Mouse (Mus musculus): ENCODE results near the gene Mesp1. TPM values are rescaled to one million over a fixed set of nuclear protein-coding genes. Genes with fewer than 3 reads are reported as not detected.

The Mesp1 gene
- polyA plus RNA-seq, 1 experiment from 2014 or later, result not detected

- Histone ChIP-seq H3K36me3 (no peaks in the 10 kb centered on the region), H3K9me3 (no peaks in the 10 kb centered on the region), H3K4me3 (replicated peaks) (no peak overlapping the region), H3K9ac (replicated peaks) (no peak overlapping the region), H3K27ac (no peak overlapping the region), H3K4me1 (replicated peaks) (no peaks in the 10 kb centered on the region), H3K27me3 (0 out of 2 replicates have a peak, but pooled peaks cover 4% of the 10 kb centered on the region), H3K4me2 (no peak overlapping the region)
- no peak for ATAC-seq (ENCODE audit: insufficient number of reproducible peaks, insufficient read depth, low FRiP score, low TSS enrichment, low read depth)
Observed at GRCm38 (mm10) chr7:79759766-79760165, 33.8 kb downstream of the Mesp1 start.

- Histone ChIP-seq H3K9me3 (no peaks in the 10 kb centered on the region), H3K4me2 (no peak overlapping the region), H3K9ac (replicated peaks) (no peak overlapping the region), H3K4me1 (replicated peaks) (no peaks in the 10 kb centered on the region), H3K36me3 (no peaks in the 10 kb centered on the region), H3K27me3 (0 out of 2 replicates have a peak, but pooled peaks cover 4% of the 10 kb centered on the region), H3K4me3 (replicated peaks) (no peak overlapping the region), H3K27ac (no peak overlapping the region)
- ATAC-seq (ENCODE audit: insufficient number of reproducible peaks, insufficient read depth, low FRiP score, low TSS enrichment, low read depth), result no peak
- WGBS, result 72% methylated on average over 6 of the region's 6 CpGs
Observed at GRCm38 (mm10) chr7:79758176-79758575, 35.4 kb downstream of the Mesp1 start.

- no peak overlapping the region for H3K27ac ChIP-seq
- no peaks in the 10 kb centered on the region for H3K9me3 ChIP-seq
- H3K4me3 ChIP-seq (replicated peaks), result no peak overlapping the region
- 0 out of 2 replicates have a peak, but pooled peaks cover 4% of the 10 kb centered on the region for H3K27me3 ChIP-seq
- no peaks in the 10 kb centered on the region for H3K36me3 ChIP-seq
- ATAC-seq (ENCODE audit: insufficient number of reproducible peaks, insufficient read depth, low FRiP score, low TSS enrichment, low read depth), result no peak
- H3K9ac ChIP-seq (replicated peaks), result no peak overlapping the region
- WGBS, result 47% methylated on average over 2 of the region's 2 CpGs
- H3K4me2 ChIP-seq, result no peak overlapping the region
- no peaks in the 10 kb centered on the region for H3K4me1 ChIP-seq (replicated peaks)
Observed at GRCm38 (mm10) chr7:79756334-79756733, 37.3 kb downstream of the Mesp1 start.

GRCm38 (mm10) chr7:79749511-79749910, 44.1 kb downstream of the Mesp1 start:
- no peaks in the 10 kb centered on the region for H3K4me1 ChIP-seq (replicated peaks)
- no peak overlapping the region for H3K9ac ChIP-seq (replicated peaks)
- H3K27me3 ChIP-seq, result 0 out of 2 replicates have a peak, but pooled peaks cover 3% of the 10 kb centered on the region
- H3K36me3 ChIP-seq, result no peaks in the 10 kb centered on the region
- no peak for ATAC-seq (ENCODE audit: insufficient number of reproducible peaks, insufficient read depth, low FRiP score, low TSS enrichment, low read depth)
- H3K9me3 ChIP-seq, result no peaks in the 10 kb centered on the region
- H3K4me3 ChIP-seq (replicated peaks), result no peak overlapping the region
- no peak overlapping the region for H3K4me2 ChIP-seq
- 89% methylated on average over 6 of the region's 6 CpGs for WGBS
- H3K27ac ChIP-seq, result no peak overlapping the region

- Histone ChIP-seq H3K36me3 (no peaks in the 10 kb centered on the region), H3K27me3 (0 out of 2 replicates have a peak, but pooled peaks cover 3% of the 10 kb centered on the region), H3K27ac (no peak overlapping the region), H3K4me2 (no peak overlapping the region), H3K4me3 (replicated peaks) (no peak overlapping the region), H3K9ac (replicated peaks) (no peak overlapping the region), H3K4me1 (replicated peaks) (peaks cover 7% of the 10 kb centered on the region), H3K9me3 (no peaks in the 10 kb centered on the region)
- 85% methylated on average over 6 of the region's 6 CpGs for WGBS
- ATAC-seq (ENCODE audit: insufficient number of reproducible peaks, insufficient read depth, low FRiP score, low TSS enrichment, low read depth), result no peak
Observed at GRCm38 (mm10) chr7:79747659-79748058, 45.9 kb downstream of the Mesp1 start.

GRCm38 (mm10) chr7:79744585-79744984, 49.0 kb downstream of the Mesp1 start:
- Histone ChIP-seq H3K27ac (no peak overlapping the region), H3K4me2 (no peak overlapping the region), H3K4me3 (replicated peaks) (no peak overlapping the region), H3K4me1 (replicated peaks) (peaks cover 7% of the 10 kb centered on the region), H3K9me3 (no peaks in the 10 kb centered on the region), H3K36me3 (peaks cover 2% of the 10 kb centered on the region; the same call in 1 of the 2 replicates), H3K27me3 (0 out of 2 replicates have a peak, but pooled peaks cover 3% of the 10 kb centered on the region), H3K9ac (replicated peaks) (no peak overlapping the region)
- 82% methylated on average over 5 of the region's 5 CpGs for WGBS
- no peak for ATAC-seq (ENCODE audit: insufficient number of reproducible peaks, insufficient read depth, low FRiP score, low TSS enrichment, low read depth)

GRCm38 (mm10) chr7:79744051-79744450, 49.5 kb downstream of the Mesp1 start:
- Histone ChIP-seq H3K9me3 (no peaks in the 10 kb centered on the region), H3K36me3 (peaks cover 5% of the 10 kb centered on the region; the same call in 1 of the 2 replicates), H3K9ac (replicated peaks) (no peak overlapping the region), H3K27me3 (0 out of 2 replicates have a peak, but pooled peaks cover 3% of the 10 kb centered on the region), H3K4me1 (replicated peaks) (peaks cover 7% of the 10 kb centered on the region), H3K4me3 (replicated peaks) (no peak overlapping the region), H3K27ac (no peak overlapping the region), H3K4me2 (no peak overlapping the region)
- no peak for ATAC-seq (ENCODE audit: insufficient number of reproducible peaks, insufficient read depth, low FRiP score, low TSS enrichment, low read depth)
- 94% methylated on average over 9 of the region's 9 CpGs for WGBS

GRCm38 (mm10) chr7:79742659-79743536, 50.7 kb downstream of the Mesp1 start, which contains the start of the genes Pex11a and Wdr93:
Pex11a (minus strand) TSS chr7:79743131.
Wdr93 (plus strand) TSS chr7:79743163.
- Histone ChIP-seq H3K4me2 (peak within 1 kb of the TSS; percentile 91), H3K9ac (replicated peaks) (peak within 1 kb of the TSS; percentile 71), H3K4me1 (replicated peaks) (peaks cover 7% of the 10 kb centered on the region), H3K4me3 (replicated peaks) (peak within 1 kb of the TSS; percentile 78), H3K27me3 (no peaks in the 10 kb centered on the region), H3K36me3 (peaks cover 10% of the 10 kb centered on the region; the same call in 1 of the 2 replicates), H3K9me3 (no peaks in the 10 kb centered on the region), H3K27ac (no peak within 1 kb of the TSS)
- ATAC-seq (ENCODE audit: insufficient number of reproducible peaks, insufficient read depth, low FRiP score, low TSS enrichment, low read depth), result peak; percentile 89
- WGBS, result 3% methylated on average over 46 of the region's 46 CpGs

- H3K9ac ChIP-seq (replicated peaks), result peak overlapping the region; percentile 71
- H3K4me1 ChIP-seq (replicated peaks), result peaks cover 7% of the 10 kb centered on the region
- peak overlapping the region; percentile 78 for H3K4me3 ChIP-seq (replicated peaks)
- no peaks in the 10 kb centered on the region for H3K9me3 ChIP-seq
- H3K27ac ChIP-seq, result no peak overlapping the region
- no peaks in the 10 kb centered on the region for H3K27me3 ChIP-seq
- WGBS, result 24% methylated on average over 11 of the region's 11 CpGs
- peak overlapping the region; percentile 91 for H3K4me2 ChIP-seq
- peaks cover 15% of the 10 kb centered on the region for H3K36me3 ChIP-seq
- ATAC-seq (ENCODE audit: insufficient number of reproducible peaks, insufficient read depth, low FRiP score, low TSS enrichment, low read depth), result no peak
Observed at GRCm38 (mm10) chr7:79742277-79742658, 51.3 kb downstream of the Mesp1 start.

All from limb, embryonic 12.5 days (tissue).